In genomic region chr2:169723645-169724462, GRCm38 (mm10) we compare ENCODE assay signal across 8 mouse cellular contexts.
A peak's percentile ranks its signal among the peaks of the same experiment; 100 is the strongest.
DNase-seq lines count a peak whose midpoint lies in the region; ATAC-seq lines count a peak whose summit lies in the region.

No protein-coding gene starts in this region.

- no peaks in the 10 kb centered on the region for H3K27me3 ChIP-seq in limb, embryonic 12.5 days
- no peaks in the 10 kb centered on the region for H3K27me3 ChIP-seq in midbrain, embryonic 12.5 days

- peaks cover 28% of the 10 kb centered on the region for H3K4me1 ChIP-seq in limb, embryonic 12.5 days (replicated peaks)
- H3K4me1 ChIP-seq in midbrain, embryonic 12.5 days = peaks cover 18% of the 10 kb centered on the region

- H3K9ac ChIP-seq in limb, embryonic 12.5 days (replicated peaks) = 0 out of 2 replicates have a peak overlapping the region, but pooled peaks have one; percentile 28
- H3K9ac ChIP-seq in midbrain, embryonic 12.5 days (replicated peaks) = no peak overlapping the region

- peak overlapping the region; percentile 40 for H3K4me2 ChIP-seq in limb, embryonic 12.5 days
- no peak overlapping the region for H3K4me2 ChIP-seq in midbrain, embryonic 12.5 days (replicated peaks)

- peak overlapping the region; percentile 56; the same call in 1 of the 2 replicates for H3K27ac ChIP-seq in limb, embryonic 12.5 days
- peak overlapping the region; percentile 42 for H3K27ac ChIP-seq in midbrain, embryonic 12.5 days (replicated peaks)

- H3K4me3 ChIP-seq in limb, embryonic 12.5 days (replicated peaks) = no peak overlapping the region
- H3K4me3 ChIP-seq in midbrain, embryonic 12.5 days = no peak overlapping the region

- intact Hi-C loops in heart, postnatal 36 days (cut with DNase I) = no loop called here

- no peaks in the 10 kb centered on the region for H3K36me3 ChIP-seq in limb, embryonic 12.5 days
- H3K36me3 ChIP-seq in midbrain, embryonic 12.5 days = no peaks in the 10 kb centered on the region

- no peak for ATAC-seq in limb, embryonic 12.5 days (ENCODE audit: insufficient number of reproducible peaks, insufficient read depth, low FRiP score, low TSS enrichment, low read depth)
- ATAC-seq in midbrain, embryonic 12.5 days (ENCODE audit: low FRiP score, low read depth) = no peak
- ATAC-seq in erythroblast, adult 5-6 weeks (replicated peaks; ENCODE audit: low FRiP score, poor library complexity, severe bottlenecking) = no peak

- peak; percentile 12 for DNase-seq in urinary bladder, postnatal 25 days (ENCODE audit: low spot score)
- DNase-seq in urinary bladder, adult 2 months (ENCODE audit: low spot score) = no peak
- DNase-seq in heart, postnatal 36 days = peak; percentile 40 to 54
- no peak for DNase-seq in cerebellum, postnatal 25 days
- no peak for DNase-seq in cerebellum, adult 8-10 months

- 25% methylated on average over 24 of the region's 24 CpGs for WGBS in limb, embryonic 12.5 days
- whole genome bisulfite sequencing in midbrain, embryonic 12.5 days = 78% methylated on average over 24 of the region's 24 CpGs

- no peaks in the 10 kb centered on the region for H3K9me3 ChIP-seq in limb, embryonic 12.5 days
- no peaks in the 10 kb centered on the region for H3K9me3 ChIP-seq in midbrain, embryonic 12.5 days

Comparison
In these comparisons a context has a peak if more than half of its experiments do, and no peak if none do; other contexts are left out.
1. DNase-seq: peak in urinary bladder, postnatal 25 days (single experiment) and heart, postnatal 36 days (2 of 2); none in urinary bladder, adult 2 months (single experiment), cerebellum, postnatal 25 days (0 of 2) and cerebellum, adult 8-10 months (single experiment).